Mouse (Mus musculus) T-helper 17 cell (primary cell): Measurements from ENCODE around the gene Mybbp1a.

ENCODE experiments used
- in situ Hi-C, 2 experiments: fragments of 300-600 bp; cut with MboI, MseI; formaldehyde crosslinking; loops; 1 replicate in 1 of 2; 2 replicates in 1 of 2; pipeline ENCODE4 v1.15.1; 2025; ENCODE audit warnings: high pct_unique_total_duplicates in 2 of 2

The Mybbp1a gene

DNA sequence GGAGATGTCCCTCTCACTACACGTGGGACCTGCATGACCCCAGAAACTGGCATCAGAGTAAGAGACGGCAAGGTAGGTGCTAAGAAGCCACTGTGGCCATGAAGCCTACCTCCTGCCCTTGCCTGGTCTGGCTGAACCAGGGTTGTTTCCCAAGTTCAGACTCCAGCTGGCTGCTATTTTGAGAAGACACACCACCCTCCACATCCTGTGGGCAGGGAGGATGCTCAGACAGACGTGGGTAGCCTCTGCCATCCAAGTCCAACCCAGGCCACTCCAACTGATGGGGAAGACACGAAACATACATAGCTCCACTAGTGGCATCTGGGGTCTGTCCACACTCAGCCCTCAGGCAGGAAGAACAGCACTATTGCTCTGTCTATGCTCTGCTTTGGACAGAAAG lies 28.8 kb downstream of the Mybbp1a start:
- in situ Hi-C loops: no loop called here

DNA sequence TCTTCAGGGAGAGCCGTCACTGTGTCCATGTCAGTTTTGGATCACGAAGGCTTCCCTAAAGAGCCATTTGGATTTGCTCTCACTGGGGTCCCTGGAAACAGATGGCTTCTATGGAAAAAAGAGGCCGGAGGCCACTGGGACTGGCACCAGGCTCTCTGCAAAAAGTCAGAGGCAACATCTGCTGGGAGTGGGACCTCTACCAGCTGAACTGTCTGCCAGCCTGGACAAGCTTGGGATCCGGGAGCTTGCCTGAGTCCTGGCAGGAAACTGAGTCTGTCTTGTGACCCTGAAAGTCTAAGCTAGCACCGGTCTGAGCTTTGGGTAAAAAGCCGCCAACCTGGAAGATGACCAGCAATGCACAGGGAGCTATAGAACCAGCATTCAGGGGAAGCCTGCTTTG lies 30.2 kb downstream of the Mybbp1a start:
- in situ Hi-C loops: no loop called here

GRCm38 (mm10) chr11:72473540-72473939 lies 32.4 kb downstream of the Mybbp1a start:
- in situ Hi-C loops: no loop called here

GRCm38 (mm10) chr11:72474926-72475325 lies 33.8 kb downstream of the Mybbp1a start:
- in situ Hi-C loops: no loop called here

DNA sequence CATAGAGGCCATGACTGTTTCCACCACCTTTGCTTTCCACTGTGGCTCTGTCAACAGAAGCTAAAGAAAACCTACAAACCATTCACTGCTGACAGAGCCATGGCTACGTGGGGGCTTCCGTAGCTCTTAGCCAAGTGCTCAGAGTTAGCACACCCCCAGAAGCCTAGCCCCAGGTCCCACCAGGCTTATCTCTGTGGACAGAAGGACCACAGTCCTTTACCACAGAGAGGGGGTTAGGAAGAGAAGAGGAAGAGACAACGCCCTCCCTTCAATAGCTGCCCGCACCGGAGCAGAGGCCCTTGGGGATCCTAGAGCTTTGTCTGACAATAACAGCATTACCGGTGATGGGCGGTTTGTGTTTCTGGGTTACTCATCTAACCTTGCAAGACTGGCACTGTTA lies 34.3 kb downstream of the Mybbp1a start:
- in situ Hi-C loops: no loop called here

GRCm38 (mm10) chr11:72476074-72476625 lies 35.0 kb downstream of the Mybbp1a start:
- in situ Hi-C loops: no loop called here

DNA sequence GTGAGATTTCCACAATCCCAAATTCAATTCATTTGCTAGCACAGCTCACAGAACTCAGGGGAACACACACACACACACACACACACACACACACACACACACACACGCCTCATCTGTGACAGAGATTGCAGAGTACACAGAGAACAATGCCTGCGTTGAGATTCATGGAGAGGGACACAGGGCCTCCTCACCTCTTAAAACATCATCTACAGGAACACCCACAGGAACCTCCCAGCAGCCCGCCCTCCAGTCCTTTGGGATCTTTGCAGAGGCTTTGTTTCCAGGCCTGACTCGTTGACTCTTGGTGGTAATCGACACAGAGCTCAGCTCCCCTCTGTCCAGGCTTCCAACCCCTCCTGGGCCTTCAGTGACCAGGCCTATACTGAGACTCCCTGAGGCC lies 36.0 kb downstream of the Mybbp1a start:
- in situ Hi-C loops: no loop called here

DNA sequence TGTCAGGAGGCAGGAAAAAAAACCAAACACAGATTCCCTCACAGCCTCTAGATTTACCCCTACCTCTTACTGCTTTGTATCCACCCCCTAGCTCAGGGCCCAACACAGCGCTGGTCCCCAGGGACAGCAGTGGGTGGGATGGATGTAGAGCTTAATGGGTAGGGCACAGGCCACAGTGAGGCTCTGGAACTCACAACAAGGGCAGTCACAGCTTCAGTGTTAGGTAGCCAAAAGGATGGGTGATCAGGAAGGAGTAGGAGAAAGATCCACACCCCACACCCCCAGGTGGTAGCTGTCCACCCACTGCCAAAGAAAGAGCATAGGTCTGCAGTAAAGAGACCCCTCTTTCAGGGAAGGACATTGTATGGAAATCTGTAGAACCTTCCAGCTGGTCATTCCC lies 36.5 kb downstream of the Mybbp1a start:
- in situ Hi-C loops: no loop called here

DNA sequence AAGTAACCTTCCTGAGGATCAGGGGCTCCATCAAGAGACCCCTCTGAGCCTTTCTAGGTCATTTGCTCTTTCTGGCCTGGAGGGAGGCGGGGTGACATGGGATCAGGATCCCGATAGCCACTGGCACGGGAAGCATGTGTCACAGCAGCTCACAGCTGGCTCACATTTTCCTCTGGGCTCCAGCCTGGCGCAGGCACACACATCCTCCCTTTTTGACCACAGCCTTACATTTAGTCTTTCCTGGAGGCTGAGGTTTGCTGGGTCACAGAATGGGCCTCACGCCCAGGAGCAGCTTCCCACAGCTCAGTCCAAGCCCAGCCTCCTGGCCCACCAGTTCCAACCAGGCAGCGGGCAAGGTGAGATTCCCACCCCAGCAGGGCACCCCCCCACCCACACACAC lies 37.1 kb downstream of the Mybbp1a start:
- in situ Hi-C loops: no loop called here

GRCm38 (mm10) chr11:72479499-72479898 lies 38.3 kb downstream of the Mybbp1a start:
- in situ Hi-C loops: no loop called here

GRCm38 (mm10) chr11:72481313-72481712 lies 40.2 kb downstream of the Mybbp1a start:
- in situ Hi-C loops: no loop called here

DNA sequence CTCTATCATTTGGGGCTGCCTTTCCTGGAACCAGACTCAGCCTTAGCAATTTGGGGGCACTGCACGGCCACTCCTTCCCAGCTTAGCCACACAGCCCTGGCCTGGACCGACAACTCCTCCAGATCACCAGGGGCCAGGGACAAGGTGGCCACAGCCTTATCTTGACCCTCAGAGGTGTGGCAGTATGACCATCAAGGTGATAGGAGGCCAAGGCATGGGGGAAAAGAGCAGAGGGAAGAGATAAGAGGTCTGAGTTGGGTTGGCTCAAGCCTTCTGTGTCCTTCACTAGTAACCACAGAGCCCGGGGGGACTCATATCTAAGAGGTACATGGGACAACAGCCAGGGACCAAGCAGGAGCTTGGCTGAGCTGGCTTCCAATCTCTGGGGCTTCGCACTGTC lies 40.8 kb downstream of the Mybbp1a start:
- in situ Hi-C loops: no loop called here

- in situ Hi-C loops: no loop called here
These were observed 43.4 kb downstream of the Mybbp1a start for GRCm38 (mm10) chr11:72484549-72484948.

DNA sequence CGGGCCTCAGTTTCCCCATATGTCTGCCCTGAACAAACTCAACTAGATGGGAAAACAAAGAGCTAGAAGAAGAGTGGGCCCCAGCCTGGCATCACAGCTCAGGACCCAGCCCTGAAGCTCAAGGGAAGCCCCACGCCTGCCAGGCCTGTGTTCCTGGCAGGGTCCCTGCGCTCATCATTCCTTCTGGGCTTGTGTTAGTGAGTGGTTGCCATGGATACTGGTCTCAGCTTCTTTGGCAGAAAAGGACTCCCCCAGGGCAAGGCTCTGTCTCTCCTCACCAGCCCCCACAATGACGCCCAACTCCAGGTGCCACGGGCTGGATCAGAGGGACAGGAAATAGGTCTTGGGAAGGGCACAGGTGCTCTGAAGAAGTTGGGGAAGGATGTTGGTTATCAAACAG lies 44.0 kb downstream of the Mybbp1a start:
- in situ Hi-C loops: no loop called here

GRCm38 (mm10) chr11:72485960-72486359 lies 44.8 kb downstream of the Mybbp1a start:
- in situ Hi-C loops: no loop called here

DNA sequence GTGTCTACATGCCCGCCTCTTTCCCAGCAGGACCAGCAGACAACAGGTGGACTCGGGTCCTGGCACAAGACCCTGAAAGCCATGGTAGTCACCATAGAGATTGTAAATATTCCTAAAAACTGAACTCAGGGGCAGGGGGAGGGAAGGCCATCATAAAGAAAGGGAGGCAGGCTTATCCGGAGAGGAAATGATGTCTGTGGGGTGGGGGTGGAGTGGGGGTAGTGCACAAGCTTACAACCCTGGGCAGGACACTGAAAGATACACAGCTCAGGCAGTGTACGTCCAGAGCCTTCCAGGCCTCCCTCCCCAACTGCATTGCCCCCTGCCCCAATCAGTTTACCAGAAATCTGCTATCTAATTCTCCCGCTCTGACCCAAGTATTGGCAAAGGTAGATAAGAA lies 46.0 kb downstream of the Mybbp1a start:
- in situ Hi-C loops: no loop called here

DNA sequence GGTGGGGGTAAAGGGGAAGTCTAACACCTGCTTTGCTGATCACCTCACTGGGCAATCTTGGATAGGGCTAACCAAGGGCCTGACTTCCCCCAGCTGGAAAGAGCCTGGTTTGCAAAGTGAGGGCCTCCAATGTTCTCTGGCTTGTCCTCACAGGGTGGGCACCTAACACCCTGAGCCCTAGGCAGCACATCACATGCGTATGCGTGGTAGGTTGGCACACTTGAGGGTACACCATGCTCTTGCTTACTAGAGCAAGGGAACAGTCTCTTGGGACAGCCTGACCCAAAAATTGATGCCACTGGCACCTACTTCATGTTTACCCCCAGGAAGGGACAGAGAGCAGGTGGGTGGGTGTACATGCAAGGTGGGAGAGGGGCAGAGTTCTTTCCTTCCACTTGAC lies 46.6 kb downstream of the Mybbp1a start:
- in situ Hi-C loops: no loop called here

GRCm38 (mm10) chr11:72488753-72489271 lies 47.7 kb downstream of the Mybbp1a start:
- in situ Hi-C loops: no loop called here

DNA sequence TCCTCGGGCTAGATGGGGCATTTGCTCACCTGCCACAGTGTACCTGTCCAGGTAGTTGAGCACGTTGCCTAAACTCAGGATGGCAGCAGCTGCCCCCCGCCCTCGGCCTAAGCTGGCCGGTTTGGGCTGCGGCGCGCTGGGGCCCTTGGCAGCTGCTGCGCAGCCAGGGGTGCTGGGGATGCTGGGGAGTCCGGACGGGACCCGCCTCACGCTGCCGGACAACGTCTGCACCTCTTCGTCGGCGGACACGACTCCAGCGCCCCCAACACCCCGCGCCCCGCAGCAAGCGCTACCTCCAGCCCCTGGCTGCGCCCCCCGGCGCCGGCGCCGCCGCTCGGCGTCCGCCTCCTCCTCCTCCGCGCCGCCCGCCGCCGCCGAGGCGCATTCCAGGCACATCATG lies 48.2 kb downstream of the Mybbp1a start:
- in situ Hi-C loops: no loop called here

GRCm38 (mm10) chr11:72489881-72490301 lies 48.7 kb downstream of the Mybbp1a start, which contains the start of gene Spns2:
Spns2 (minus strand) TSS chr11:72489904.
- in situ Hi-C loops: no loop called here

- in situ Hi-C loops: no loop called here
These were observed 50.2 kb downstream of the Mybbp1a start for GRCm38 (mm10) chr11:72491130-72491960.

- in situ Hi-C loops: no loop called here
These were observed 53.2 kb downstream of the Mybbp1a start for GRCm38 (mm10) chr11:72494046-72494988.
